8 mouse cellular contexts compared by ENCODE assay signal in genomic region chr17:74846031-74846891, GRCm38 (mm10).
DNase-seq lines count a peak whose midpoint lies in the region; ATAC-seq and TF ChIP-seq lines count a peak whose summit lies in the region.

No protein-coding gene starts in this region.

- TF ChIP-seq EP300 in liver, postnatal 0 days (IDR thresholded peaks at IDR 0.05; ENCODE audit: low read depth): no peak

- TF ChIP-seq CTCF in liver, postnatal 0 days (IDR thresholded peaks at IDR 0.05; ENCODE audit: low read depth): no peak

- DNase-seq in forebrain, embryonic 10.5 days (ENCODE audit: extremely low spot score, low spot score): no peak
- peak; percentile 45 for DNase-seq in heart, postnatal 4 days
- DNase-seq in liver, postnatal 0 days: no peak
- DNase-seq in testis, postnatal 10 days (ENCODE audit: low spot score): no peak
- no peak for DNase-seq in left cerebral cortex, adult 9 months (ENCODE audit: low spot score in 2 of 2)
- DNase-seq in cerebellum, adult 18-20 months: no peak

- H3K27me3 ChIP-seq in forebrain, embryonic 10.5 days (ENCODE audit: poor library complexity, severe bottlenecking): no peaks in the 10 kb centered on the region
- H3K27me3 ChIP-seq in forebrain, embryonic 16.5 days (replicated peaks; ENCODE audit: control insufficient read depth, insufficient read depth, low read length): no peaks in the 10 kb centered on the region
- no peaks in the 10 kb centered on the region for H3K27me3 ChIP-seq in embryonic facial prominence, embryonic 15.5 days
- H3K27me3 ChIP-seq in liver, postnatal 0 days (ENCODE audit: insufficient read depth, low read length): no peaks in the 10 kb centered on the region

- no peak overlapping the region for H3K9ac ChIP-seq in forebrain, embryonic 16.5 days (replicated peaks; ENCODE audit: low read depth, low read length)
- H3K9ac ChIP-seq in embryonic facial prominence, embryonic 15.5 days: no peak overlapping the region
- no peak overlapping the region for H3K9ac ChIP-seq in liver, postnatal 0 days (replicated peaks)

- no peak for ATAC-seq in forebrain, embryonic 16.5 days
- peak; percentile 80 for ATAC-seq in embryonic facial prominence, embryonic 15.5 days (ENCODE audit: insufficient number of reproducible peaks, low FRiP score, low TSS enrichment, low read depth)
- peak; percentile 76 for ATAC-seq in liver, postnatal 0 days

- no peak overlapping the region for H3K4me3 ChIP-seq in forebrain, embryonic 10.5 days
- H3K4me3 ChIP-seq in forebrain, embryonic 16.5 days (replicated peaks; ENCODE audit: low read length): no peak overlapping the region
- no peak overlapping the region for H3K4me3 ChIP-seq in embryonic facial prominence, embryonic 15.5 days (replicated peaks)
- no peak overlapping the region for H3K4me3 ChIP-seq in liver, postnatal 0 days (ENCODE audit: low read depth, low read length)

- peak overlapping the region; percentile 33; the same call in 1 of the 2 replicates for H3K27ac ChIP-seq in forebrain, embryonic 10.5 days
- no peak overlapping the region for H3K27ac ChIP-seq in forebrain, embryonic 16.5 days (ENCODE audit: low read length)
- peak overlapping the region; percentile 74 for H3K27ac ChIP-seq in embryonic facial prominence, embryonic 15.5 days (replicated peaks)
- 0 out of 2 replicates have a peak overlapping the region, but pooled peaks have one; percentile 12 for H3K27ac ChIP-seq in liver, postnatal 0 days (ENCODE audit: low read depth)

- peaks cover 10% of the 10 kb centered on the region for H3K4me1 ChIP-seq in forebrain, embryonic 10.5 days
- H3K4me1 ChIP-seq in forebrain, embryonic 16.5 days (replicated peaks; ENCODE audit: control insufficient read depth, insufficient read depth, low read length): no peaks in the 10 kb centered on the region; the same call in 1 of the 2 replicates
- peaks cover 11% of the 10 kb centered on the region for H3K4me1 ChIP-seq in embryonic facial prominence, embryonic 15.5 days
- H3K4me1 ChIP-seq in liver, postnatal 0 days (ENCODE audit: insufficient read depth): peaks cover 11% of the 10 kb centered on the region

- WGBS in forebrain, embryonic 10.5 days: 59% methylated on average over 10 of the region's 10 CpGs
- 40% methylated on average over 10 of the region's 10 CpGs for WGBS in forebrain, embryonic 16.5 days
- WGBS in embryonic facial prominence, embryonic 15.5 days: 43% methylated on average over 10 of the region's 10 CpGs
- 69% methylated on average over 10 of the region's 10 CpGs for WGBS in liver, postnatal 0 days (ENCODE audit: insufficient replicate concordance)

- H3K36me3 ChIP-seq in forebrain, embryonic 10.5 days (replicated peaks): no peaks in the 10 kb centered on the region
- H3K36me3 ChIP-seq in forebrain, embryonic 16.5 days (ENCODE audit: control insufficient read depth, insufficient read depth): no peaks in the 10 kb centered on the region
- no peaks in the 10 kb centered on the region for H3K36me3 ChIP-seq in embryonic facial prominence, embryonic 15.5 days
- H3K36me3 ChIP-seq in liver, postnatal 0 days (replicated peaks; ENCODE audit: insufficient read depth, low read length): no peaks in the 10 kb centered on the region

- no peaks in the 10 kb centered on the region for H3K9me3 ChIP-seq in forebrain, embryonic 10.5 days
- H3K9me3 ChIP-seq in forebrain, embryonic 16.5 days (ENCODE audit: control insufficient read depth, low read length): no peaks in the 10 kb centered on the region
- no peaks in the 10 kb centered on the region for H3K9me3 ChIP-seq in embryonic facial prominence, embryonic 15.5 days (replicated peaks)
- H3K9me3 ChIP-seq in liver, postnatal 0 days (ENCODE audit: low read length): no peaks in the 10 kb centered on the region

- no peak overlapping the region for H3K4me2 ChIP-seq in forebrain, embryonic 16.5 days (ENCODE audit: low read length)
- no peak overlapping the region for H3K4me2 ChIP-seq in embryonic facial prominence, embryonic 15.5 days (replicated peaks)
- H3K4me2 ChIP-seq in liver, postnatal 0 days (ENCODE audit: low read depth, low read length): no peak overlapping the region
